Mouse (Mus musculus) MEL (cell line): ENCODE data around the gene Aph1c. TPM values are rescaled to one million over a fixed set of nuclear protein-coding genes. Genes with fewer than 3 reads are reported as not detected.

Source experiments
- DNase-seq: peaks from one replicate; pipeline ENCODE4 v3.0.0; 2011; ENCODE audit warnings: low read depth, low spot score
- H3K27ac ChIP-seq: 2 replicates; pipeline ENCODE4 v1.5.1; 2012; ENCODE audit warnings: low read depth, mild to moderate bottlenecking, control low read depth, low read length, moderate library complexity; ENCODE audit not compliant: control insufficient read depth
- H3K27me3 ChIP-seq, 2 experiments: fragments of 150-350 bp in 1 of 2; sonication (generic) in 1 of 2; 2 replicates each; pipeline ENCODE4 v1.6.1; 2012; ENCODE audit warnings: low read length in 2 of 2, mild to moderate bottlenecking in 2 of 2, improper control_type of control experiment in 1 of 2, moderate library complexity in 1 of 2; ENCODE audit not compliant: insufficient read depth in 2 of 2, control insufficient read depth in 1 of 2
- H3K36me3 ChIP-seq, 2 experiments: 2 replicates each; pipeline ENCODE4 v1.6.1; 2012 to 2014; ENCODE audit warnings: low read length in 2 of 2, improper control_type of control experiment in 1 of 2, inconsistent platforms in 1 of 2, mild to moderate bottlenecking in 1 of 2; ENCODE audit not compliant: insufficient read depth in 2 of 2, control insufficient read depth in 1 of 2
- H3K4me1 ChIP-seq, 2 experiments: fragments of 150-350 bp in 1 of 2; sonication (generic) in 1 of 2; 2 replicates each; pipeline ENCODE4 v1.6.1; 2012; ENCODE audit warnings: low read length in 2 of 2, improper control_type of control experiment in 1 of 2, mild to moderate bottlenecking in 1 of 2; ENCODE audit not compliant: insufficient read depth in 2 of 2, control insufficient read depth in 1 of 2
- H3K4me3 ChIP-seq, 2 experiments: fragments of 150-350 bp in 1 of 2; sonication (generic) in 1 of 2; 2 replicates each; pipeline ENCODE4 v1.5.1; 2012; ENCODE audit warnings: low read depth in 2 of 2, low read length in 2 of 2, mild to moderate bottlenecking in 2 of 2, moderate library complexity in 2 of 2, control low read depth in 1 of 2, improper control_type of control experiment in 1 of 2; ENCODE audit not compliant: control insufficient read depth in 1 of 2, insufficient read depth in 1 of 2
- H3K79me2 ChIP-seq: 2 replicates; pipeline ENCODE4 v1.6.1; 2012; ENCODE audit warnings: mild to moderate bottlenecking, low read length, moderate library complexity; ENCODE audit not compliant: control insufficient read depth, poor library complexity, insufficient read depth
- H3K9ac ChIP-seq: 2 replicates; pipeline ENCODE4 v1.6.1; 2012; ENCODE audit warnings: low read depth, mild to moderate bottlenecking, control low read depth, low read length, moderate library complexity; ENCODE audit not compliant: control insufficient read depth, poor library complexity, severe bottlenecking
- H3K9me3 ChIP-seq: fragments of 150-350 bp; sonication (generic); replicated peaks from 2 replicates; pipeline ENCODE4 v1.6.1; 2012; ENCODE audit warnings: mild to moderate bottlenecking, low read length, improper control_type of control experiment, moderate library complexity; ENCODE audit not compliant: insufficient read depth
- BHLHE40 ChIP-seq: IDR thresholded peaks from 2 replicates; pipeline ENCODE4 v1.6.1; 2012; ENCODE audit warnings: low read depth, mild to moderate bottlenecking, inconsistent platforms, low read length, improper control_type of control experiment, borderline replicate concordance
- CHD1 ChIP-seq: IDR thresholded peaks from 2 replicates; pipeline ENCODE4 v1.6.1; 2012; ENCODE audit warnings: low read depth, mild to moderate bottlenecking, inconsistent platforms, low read length, improper control_type of control experiment
- E2F4 ChIP-seq: IDR thresholded peaks from 2 replicates; pipeline ENCODE4 v1.6.1; 2011; ENCODE audit warnings: low read depth, low read length, improper control_type of control experiment, borderline replicate concordance
- ELF1 ChIP-seq: IDR thresholded peaks from 2 replicates; pipeline ENCODE4 v1.6.1; 2014; ENCODE audit warnings: low read depth, mild to moderate bottlenecking, inconsistent platforms, low read length, improper control_type of control experiment, moderate library complexity
- ETS1 ChIP-seq: IDR thresholded peaks from 2 replicates; pipeline ENCODE4 v1.6.1; 2012; ENCODE audit warnings: low read depth, mild to moderate bottlenecking, inconsistent platforms, low read length, improper control_type of control experiment, moderate library complexity
- GATA1 ChIP-seq: IDR thresholded peaks from 2 replicates; pipeline ENCODE4 v1.6.1; 2011; ENCODE audit warnings: low read depth, low read length, improper control_type of control experiment
- HCFC1 ChIP-seq: IDR thresholded peaks from 2 replicates; pipeline ENCODE4 v1.6.1; 2012; ENCODE audit warnings: low read depth, mild to moderate bottlenecking, inconsistent platforms, low read length, improper control_type of control experiment, moderate library complexity
- JUND ChIP-seq: IDR thresholded peaks from 2 replicates; pipeline ENCODE4 v1.6.1; 2011; ENCODE audit warnings: low read depth, mild to moderate bottlenecking, improper control_type of control experiment, low read length
- KAT2A ChIP-seq: conservative IDR thresholded peaks from 2 replicates; pipeline ENCODE4 v1.6.1; 2012; ENCODE audit warnings: low read depth, low read length, improper control_type of control experiment, inconsistent platforms
- MAX ChIP-seq: IDR thresholded peaks from 2 replicates; pipeline ENCODE4 v1.6.1; 2011; ENCODE audit warnings: low read length, improper control_type of control experiment
- MAZ ChIP-seq: IDR thresholded peaks from 2 replicates; pipeline ENCODE4 v1.6.1; 2012; ENCODE audit warnings: low read depth, mild to moderate bottlenecking, inconsistent platforms, low read length, improper control_type of control experiment
- MEF2A ChIP-seq: IDR thresholded peaks from 2 replicates; pipeline ENCODE4 v1.6.1; 2014; ENCODE audit warnings: low read depth, mild to moderate bottlenecking, inconsistent platforms, low read length, improper control_type of control experiment; ENCODE audit not compliant: poor library complexity, insufficient replicate concordance, severe bottlenecking; ENCODE audit errors: extremely low read depth
- MYB ChIP-seq: IDR thresholded peaks from 2 replicates; pipeline ENCODE4 v1.6.1; 2011; ENCODE audit warnings: mild to moderate bottlenecking, low read depth, low read length, improper control_type of control experiment
- NELFE ChIP-seq: IDR thresholded peaks from 2 replicates; pipeline ENCODE4 v1.6.1; 2011; ENCODE audit warnings: low read depth, low read length, improper control_type of control experiment
- POLR2A ChIP-seq, 2 experiments: IDR thresholded peaks; 2 replicates each; pipeline ENCODE4 v1.6.1; 2011 to 2012; ENCODE audit warnings: low read length in 2 of 2, mild to moderate bottlenecking in 2 of 2, control low read depth in 1 of 2, improper control_type of control experiment in 1 of 2, low read depth in 1 of 2, moderate library complexity in 1 of 2; ENCODE audit not compliant: control insufficient read depth in 1 of 2, insufficient read depth in 1 of 2, poor library complexity in 1 of 2
- POLR2AphosphoS2 ChIP-seq: IDR thresholded peaks from 2 replicates; pipeline ENCODE4 v1.6.1; 2011; ENCODE audit warnings: low read length, improper control_type of control experiment
- POLR2AphosphoS5 ChIP-seq: IDR thresholded peaks from 2 replicates; pipeline ENCODE4 v1.6.1; 2012; ENCODE audit warnings: low read depth, borderline replicate concordance, mild to moderate bottlenecking, inconsistent platforms, low read length, moderate library complexity, mixed read lengths
- RAD21 ChIP-seq: IDR thresholded peaks from 2 replicates; pipeline ENCODE4 v1.6.1; 2011; ENCODE audit warnings: mild to moderate bottlenecking, low read depth, low read length, improper control_type of control experiment
- SIN3A ChIP-seq: IDR thresholded peaks from 2 replicates; pipeline ENCODE4 v1.6.1; 2012; ENCODE audit warnings: low read length, improper control_type of control experiment, inconsistent platforms
- SMC3 ChIP-seq: IDR thresholded peaks from 2 replicates; pipeline ENCODE4 v1.6.1; 2011; ENCODE audit warnings: low read depth, low read length, improper control_type of control experiment
- TAL1 ChIP-seq: IDR thresholded peaks from 2 replicates; pipeline ENCODE4 v1.6.1; 2012; ENCODE audit warnings: mild to moderate bottlenecking, inconsistent platforms, low read length, moderate library complexity, mixed read lengths
- TCF12 ChIP-seq: IDR thresholded peaks from 2 replicates; pipeline ENCODE4 v1.6.1; 2014; ENCODE audit warnings: low read depth, mild to moderate bottlenecking, inconsistent platforms, low read length, improper control_type of control experiment, moderate library complexity
- UBTF ChIP-seq: IDR thresholded peaks from 2 replicates; pipeline ENCODE4 v1.6.1; 2012; ENCODE audit warnings: low read depth, mild to moderate bottlenecking, inconsistent platforms, low read length, improper control_type of control experiment, moderate library complexity, borderline replicate concordance; ENCODE audit not compliant: insufficient read depth
- USF2 ChIP-seq, 2 experiments: IDR thresholded peaks; 2 replicates each; pipeline ENCODE4 v1.6.1; 2011 to 2012; ENCODE audit warnings: improper control_type of control experiment in 2 of 2, low read length in 2 of 2, borderline replicate concordance in 1 of 2, inconsistent platforms in 1 of 2, low read depth in 1 of 2, mild to moderate bottlenecking in 1 of 2; ENCODE audit not compliant: insufficient read depth in 1 of 2
- ZC3H11A ChIP-seq: IDR thresholded peaks from 2 replicates; pipeline ENCODE4 v1.6.1; 2012; ENCODE audit warnings: low read depth, mild to moderate bottlenecking, inconsistent platforms, low read length, improper control_type of control experiment
- ZKSCAN1 ChIP-seq: IDR thresholded peaks from 2 replicates; pipeline ENCODE4 v1.6.1; 2012; ENCODE audit warnings: low read depth, mild to moderate bottlenecking, inconsistent platforms, low read length, improper control_type of control experiment, moderate library complexity
- ZMIZ1 ChIP-seq: IDR thresholded peaks from 2 replicates; pipeline ENCODE4 v1.6.1; 2012; ENCODE audit warnings: low read depth, mild to moderate bottlenecking, inconsistent platforms, low read length, improper control_type of control experiment, moderate library complexity
- polyA plus RNA-seq, 2 experiments: library from polyadenylated mRNA; stranded (reverse) in 1 of 2; unstranded in 1 of 2; fragments of >175 nt in 1 of 2; fragments of >200 nt in 1 of 2; gene quantifications; 2 replicates each; pipeline versions ENCODE4 v1.2.1 to v1.2.4; 2012; ENCODE audit warnings: low replicate concordance in 2 of 2, low read depth in 1 of 2; ENCODE audit not compliant: insufficient read length in 2 of 2, insufficient read depth in 1 of 2, missing spikeins in 1 of 2
- total RNA-seq: library from RNA; depleted of rRNA; stranded (reverse); fragments of 300-350 nt; gene quantifications from 2 replicates; pipeline ENCODE4 v1.2.3, GENCODE M21; 2012

Gene Aph1c
- total and polyA plus RNA-seq, 3 experiments = 0.23 to 0.39 TPM; not detected in 1

DNA sequence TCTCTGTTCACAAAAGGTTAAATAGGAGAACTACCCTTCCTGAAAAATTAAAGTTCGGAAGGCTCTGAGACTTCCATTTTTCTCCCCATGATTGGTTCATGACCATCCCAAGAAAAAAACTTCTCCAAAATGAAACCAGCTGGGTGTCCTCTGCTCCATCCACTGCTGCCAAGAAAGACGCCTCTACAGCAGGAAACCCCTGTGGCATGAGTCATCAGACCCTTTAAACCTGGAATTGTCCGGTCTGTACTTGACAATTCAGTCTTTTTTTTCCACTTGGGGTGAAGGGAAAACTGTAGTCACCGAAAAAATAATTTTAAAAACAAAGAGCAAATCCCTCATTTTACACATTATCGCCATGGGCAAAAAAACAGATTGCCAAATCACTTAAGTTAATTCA lies 42.1 kb upstream of the Aph1c start:
- DNase-seq = no peak
- Histone ChIP-seq H3K79me2 (no peaks in the 10 kb centered on the region), H3K36me3 (no peaks in the 10 kb centered on the region; a peak in 1 of 4 replicates), H3K4me1 (peaks cover 0 to 2% of the 10 kb centered on the region in 2 experiments; a peak in 2 of 4 replicates), H3K4me3 (no peak overlapping the region), H3K9me3 (no peaks in the 10 kb centered on the region), H3K27me3 (no peaks in the 10 kb centered on the region), H3K27ac (no peak overlapping the region), H3K9ac (no peak overlapping the region)
- no peak for TF ChIP-seq CHD1
- TF ChIP-seq SIN3A = no peak
- TF ChIP-seq ETS1 = no peak
- no peak for TF ChIP-seq HCFC1
- no peak for TF ChIP-seq ELF1
- TF ChIP-seq ZMIZ1 = no peak
- no peak for TF ChIP-seq E2F4
- TF ChIP-seq MAX = no peak
- TF ChIP-seq ZKSCAN1 = no peak
- no peak for TF ChIP-seq POLR2AphosphoS5
- TF ChIP-seq MYB = no peak
- no peak for TF ChIP-seq MEF2A
- TF ChIP-seq BHLHE40 = no peak
- no peak for TF ChIP-seq RAD21
- TF ChIP-seq UBTF = no peak

DNA sequence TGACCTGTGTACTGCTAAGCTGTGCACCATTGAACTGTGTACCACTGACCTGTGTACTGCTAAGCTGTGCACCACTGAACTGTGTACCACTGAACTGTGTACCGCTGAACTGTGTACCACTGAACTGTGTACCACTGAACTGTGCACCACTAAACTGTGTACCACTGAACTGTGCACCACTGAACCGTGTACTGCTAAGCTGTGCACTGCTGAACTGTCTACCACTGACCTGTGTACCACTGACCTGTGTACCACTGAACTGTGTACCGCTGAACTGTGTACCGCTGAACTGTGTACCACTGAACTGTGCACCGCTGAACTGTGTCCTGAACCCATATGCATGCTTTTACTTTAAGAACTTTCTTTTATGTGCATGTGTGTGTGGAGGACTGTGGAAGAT lies 39.8 kb upstream of the Aph1c start:
- no peak for DNase-seq
- H3K9me3 ChIP-seq = no peaks in the 10 kb centered on the region

More for the DNA sequence above, 39.8 kb upstream of the Aph1c start:
- Histone ChIP-seq H3K4me3 (no peak overlapping the region), H3K4me1 (peaks cover 0 to 2% of the 10 kb centered on the region in 2 experiments; a peak in 2 of 4 replicates), H3K36me3 (no peaks in the 10 kb centered on the region; a peak in 1 of 4 replicates), H3K9ac (no peak overlapping the region), H3K27ac (no peak overlapping the region), H3K27me3 (no peaks in the 10 kb centered on the region), H3K79me2 (no peaks in the 10 kb centered on the region)
- TF ChIP-seq KAT2A (no peak), JUND (no peak), ZC3H11A (no peak), TAL1 (no peak), SIN3A (no peak), ELF1 (no peak), POLR2A (IDR thresholded peaks at IDR 0.05; ENCODE audit: control insufficient read depth in 1 of 2, insufficient read depth in 1 of 2, low read depth in 1 of 2, low read length in 2 of 2, poor library complexity in 1 of 2) (no peak), SMC3 (no peak), ETS1 (no peak), GATA1 (no peak), MAZ (no peak), TCF12 (no peak), POLR2AphosphoS5 (no peak), CHD1 (no peak), NELFE (no peak), E2F4 (no peak), BHLHE40 (no peak), POLR2AphosphoS2 (no peak), USF2 (IDR thresholded peaks at IDR 0.05; ENCODE audit: borderline replicate concordance in 1 of 2, insufficient read depth in 1 of 2, low read depth in 1 of 2, low read length in 2 of 2) (no peak)
